Mouse (Mus musculus) c-Kit-positive CD71-negative TER-119-negative erythroid progenitor cells, embryonic 14.5 days (primary cell): ENCODE measurements at regions not wholly inside any gene's neighbourhood (a gene's known extent, or its start where the extent isn't known, plus 50 kb on each side); places are given as distances from the start of the nearest gene placed in this dataset.
A peak's percentile ranks its signal among the peaks of the same experiment; 100 is the strongest.

Experiments used
- DNase-seq: peaks from one replicate; pipeline ENCODE4 v3.0.0-alpha.2; 2013; ENCODE audit warnings: low read depth

DNA sequence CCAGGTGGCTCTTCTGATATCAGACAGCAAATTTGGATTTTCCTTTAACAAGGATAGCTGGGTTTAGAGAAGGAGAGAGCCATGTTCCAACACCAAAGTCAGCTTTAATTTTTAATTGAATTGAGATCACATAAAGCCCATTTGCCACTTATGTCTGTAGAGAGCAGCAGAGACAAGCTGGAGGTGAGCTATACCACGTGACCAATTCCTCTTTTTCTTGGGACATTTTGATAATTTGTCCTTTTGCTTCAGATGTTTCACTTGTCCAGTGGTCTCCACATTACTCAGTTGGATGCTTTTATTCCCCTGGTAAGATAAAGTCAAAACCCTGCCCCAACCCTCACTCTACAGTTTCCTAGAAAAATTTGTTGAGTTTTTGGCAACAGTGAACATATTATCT, 248.6 kb upstream of the Ndst4 start:
- no peak for DNase-seq

- peak; percentile 2 for DNase-seq
Observed at GRCm38 (mm10) chr3:125159763-125160162, 244.1 kb upstream of the Ndst4 start.

GRCm38 (mm10) chr3:125190571-125190970, 213.3 kb upstream of the Ndst4 start:
- no peak for DNase-seq

GRCm38 (mm10) chr3:125220913-125221312, 183.0 kb upstream of the Ndst4 start:
- no peak for DNase-seq

DNA sequence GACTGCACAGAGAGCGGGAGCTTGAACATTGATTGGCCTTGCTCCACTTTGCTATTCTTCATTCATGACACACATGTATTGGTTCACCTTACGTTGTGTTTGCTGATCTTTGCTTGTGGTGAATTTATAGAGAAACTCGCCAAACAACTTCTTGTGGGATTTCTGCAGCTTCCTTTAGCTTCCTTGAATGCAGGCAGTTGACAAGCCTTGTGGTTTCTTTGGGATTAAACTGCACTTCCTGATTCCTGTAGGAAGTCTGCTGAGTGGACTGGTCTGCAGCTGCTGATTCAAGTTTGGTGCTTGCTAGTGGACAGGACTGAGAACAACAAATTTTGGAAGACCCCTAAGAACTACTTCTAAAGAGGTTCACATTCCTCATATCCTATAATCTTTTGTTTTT, 152.8 kb upstream of the Ndst4 start:
- no peak for DNase-seq

DNA sequence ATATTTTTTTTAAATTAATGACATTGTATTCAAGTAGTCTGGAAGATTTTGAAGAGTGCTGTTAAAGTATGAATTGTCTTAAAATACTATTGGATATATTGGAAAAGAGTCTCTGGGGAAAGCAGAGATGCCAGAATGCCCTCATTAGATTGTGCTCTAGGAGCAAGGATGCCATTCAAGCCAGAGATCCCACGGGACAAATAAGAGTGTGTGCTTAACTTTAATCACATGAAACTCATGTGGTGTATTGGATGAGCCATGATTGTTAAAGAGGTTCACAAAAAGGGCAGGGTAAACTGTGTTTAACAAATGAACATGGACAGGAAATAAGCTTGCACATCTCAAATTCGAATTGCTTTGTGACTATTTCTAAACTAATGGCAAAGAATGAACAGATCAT, 143.0 kb upstream of the Ndst4 start:
- no peak for DNase-seq

DNA sequence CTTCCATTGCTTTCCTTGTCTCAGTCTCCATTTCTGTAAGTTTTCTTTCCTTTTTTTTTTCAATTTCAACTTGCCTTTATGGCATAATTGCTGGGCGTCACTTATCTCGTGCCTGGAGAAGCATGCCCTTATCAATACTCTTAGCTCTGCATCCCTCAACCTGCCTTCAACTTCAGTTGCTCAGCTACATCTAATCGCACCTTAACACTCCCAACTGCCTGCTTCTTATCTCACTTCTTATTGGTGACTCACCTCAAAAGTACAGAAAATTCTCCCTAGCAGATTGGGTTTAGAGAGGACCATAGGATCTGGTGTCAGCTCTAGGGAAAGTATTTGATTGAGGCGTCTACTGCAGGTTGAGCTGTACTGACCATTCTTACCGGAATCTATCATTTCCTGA, 133.2 kb upstream of the Ndst4 start:
- DNase-seq = peak; percentile 22

DNA sequence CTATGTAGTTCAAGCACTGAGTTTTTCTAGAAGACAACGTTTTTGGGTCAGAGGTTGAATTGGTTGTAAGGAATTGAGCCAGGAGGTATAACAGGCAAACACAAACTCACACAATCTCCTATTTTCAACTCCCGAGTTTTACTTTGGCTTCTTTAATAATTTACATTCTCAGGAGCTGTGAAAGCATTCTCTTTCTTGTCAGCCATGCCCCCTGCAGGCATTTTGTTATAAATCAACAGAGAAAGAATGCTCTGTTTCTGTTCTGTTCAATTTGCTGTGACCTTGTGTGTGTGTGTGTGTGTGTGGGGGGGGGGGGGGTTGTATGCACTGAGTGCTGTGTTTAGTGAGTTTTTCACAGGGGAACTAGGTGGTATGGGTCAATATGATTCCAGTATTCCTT, 132.7 kb upstream of the Ndst4 start:
- DNase-seq = peak; percentile 8

GRCm38 (mm10) chr3:125278605-125279004, 125.3 kb upstream of the Ndst4 start:
- no peak for DNase-seq

- no peak for DNase-seq
Observed at GRCm38 (mm10) chr3:125279007-125279406, 124.9 kb upstream of the Ndst4 start.

GRCm38 (mm10) chr3:125279610-125280009, 124.3 kb upstream of the Ndst4 start:
- no peak for DNase-seq

DNA sequence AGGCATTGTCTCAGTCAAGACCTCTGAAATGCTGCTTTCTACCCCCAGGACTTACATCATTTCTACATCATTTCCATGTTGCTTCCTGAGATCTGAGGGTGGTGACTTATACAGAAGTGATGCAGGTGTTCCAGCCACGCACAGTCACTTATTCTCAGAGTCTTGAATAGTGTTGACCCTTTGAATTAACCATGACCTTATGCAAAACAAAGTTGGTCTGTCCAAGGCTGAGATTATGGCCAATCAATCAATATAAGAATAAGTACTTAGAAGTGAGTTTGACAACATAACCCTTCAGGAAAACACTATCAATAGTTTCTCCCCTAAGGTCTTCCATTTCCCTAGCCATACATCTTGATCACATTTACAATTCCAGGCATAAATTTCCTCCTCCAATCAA, 115.3 kb upstream of the Ndst4 start:
- DNase-seq = no peak

GRCm38 (mm10) chr3:125289355-125289933, 114.4 kb upstream of the Ndst4 start:
- no peak for DNase-seq

GRCm38 (mm10) chr3:125306675-125307074, 97.2 kb upstream of the Ndst4 start:
- DNase-seq = no peak

GRCm38 (mm10) chr3:125327079-125327478, 76.8 kb upstream of the Ndst4 start:
- no peak for DNase-seq

- DNase-seq = no peak
Observed at GRCm38 (mm10) chr3:125337423-125337822, 66.5 kb upstream of the Ndst4 start.

DNA sequence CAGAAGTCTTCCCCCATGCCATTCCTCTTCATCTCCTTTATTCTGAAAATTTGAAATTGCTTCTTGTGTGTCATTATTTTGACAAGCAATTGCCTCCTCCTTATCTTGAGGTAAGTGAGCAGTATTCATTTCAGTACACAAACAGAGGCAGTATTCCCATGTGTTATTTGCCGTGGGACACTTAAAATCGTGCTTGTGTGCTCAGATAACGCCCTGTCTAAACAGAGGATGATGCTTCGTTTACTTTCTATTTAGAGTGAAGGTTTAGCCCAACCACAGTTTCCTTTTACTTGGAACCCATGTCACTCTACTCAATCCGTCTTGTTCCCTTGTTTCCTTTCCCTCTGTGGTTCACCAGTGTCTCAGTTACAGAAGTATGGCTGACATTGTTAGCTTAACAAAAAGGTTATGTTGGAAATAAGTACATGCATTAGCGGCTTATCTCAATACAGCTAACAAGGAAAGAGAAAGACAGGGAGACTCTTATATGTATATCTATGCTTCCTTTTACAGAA, 65.6 kb upstream of the Ndst4 start:
- peak; percentile 4 for DNase-seq
